In genomic region chr17:15395997-15396675, GRCm38 (mm10) we compare ENCODE assay signal across 8 mouse cellular contexts. TPM values are rescaled to one million over a fixed set of nuclear protein-coding genes. Genes with fewer than 3 reads are reported as not detected.
A peak's percentile ranks its signal among the peaks of the same experiment; 100 is the strongest.
DNase-seq lines count a peak whose midpoint lies in the region; ATAC-seq and TF ChIP-seq lines count a peak whose summit lies in the region.

TSS of gene Fam120b (plus strand) at chr17:15396202.

- H3K9me3 ChIP-seq in CH12.LX (replicated peaks; ENCODE audit: low read length): no peaks in the 10 kb centered on the region
- H3K9me3 ChIP-seq in forebrain, embryonic 10.5 days: no peaks in the 10 kb centered on the region
- H3K9me3 ChIP-seq in heart, embryonic 15.5 days (replicated peaks): no peaks in the 10 kb centered on the region
- H3K9me3 ChIP-seq in liver, embryonic 14.5 days (ENCODE audit: control insufficient read depth, low read length): no peaks in the 10 kb centered on the region
- no peaks in the 10 kb centered on the region for H3K9me3 ChIP-seq in neural tube, embryonic 11.5 days (ENCODE audit: control insufficient read depth, low read length)
- H3K9me3 ChIP-seq in stomach, postnatal 0 days (ENCODE audit: control insufficient read depth, low read length): no peaks in the 10 kb centered on the region

- no peak for TF ChIP-seq RAD21 in CH12.LX (IDR thresholded peaks at IDR 0.05; ENCODE audit: low read depth, low read length)

- peaks cover 0 to 17% of the 10 kb centered on the region in 2 experiments for H3K36me3 ChIP-seq in CH12.LX (replicated peaks in 1 of 2; ENCODE audit: control insufficient read depth in 1 of 2, insufficient read depth in 1 of 2, low read length in 1 of 2)
- H3K36me3 ChIP-seq in forebrain, embryonic 10.5 days (replicated peaks): no peaks in the 10 kb centered on the region
- H3K36me3 ChIP-seq in heart, embryonic 15.5 days: no peaks in the 10 kb centered on the region
- H3K36me3 ChIP-seq in liver, embryonic 14.5 days (replicated peaks; ENCODE audit: control insufficient read depth, insufficient read depth, low read depth): no peaks in the 10 kb centered on the region
- H3K36me3 ChIP-seq in neural tube, embryonic 11.5 days (ENCODE audit: control insufficient read depth, insufficient read depth, low read length): no peaks in the 10 kb centered on the region
- no peaks in the 10 kb centered on the region for H3K36me3 ChIP-seq in stomach, postnatal 0 days (ENCODE audit: control insufficient read depth, insufficient read depth, low read length)

- no peak for TF ChIP-seq EP300 in CH12.LX (IDR thresholded peaks at IDR 0.05; ENCODE audit: low read length)
- no peak for TF ChIP-seq EP300 in liver, embryonic 14.5 days (IDR thresholded peaks at IDR 0.05; ENCODE audit: low read depth)
- no peak for TF ChIP-seq EP300 in stomach, postnatal 0 days (optimal IDR thresholded peaks at IDR 0.05)

- peaks cover 0 to 30% of the 10 kb centered on the region in 2 experiments; a peak in 2 of 4 replicates for H3K4me1 ChIP-seq in CH12.LX (ENCODE audit: control insufficient read depth in 1 of 2, insufficient read depth in 2 of 2)
- H3K4me1 ChIP-seq in forebrain, embryonic 10.5 days: peaks cover 35% of the 10 kb centered on the region
- H3K4me1 ChIP-seq in heart, embryonic 15.5 days (replicated peaks): peaks cover 13% of the 10 kb centered on the region
- H3K4me1 ChIP-seq in liver, embryonic 14.5 days (replicated peaks; ENCODE audit: control insufficient read depth in 2 of 2, insufficient read depth in 2 of 2, low read length in 1 of 2): peaks cover 4 to 8% of the 10 kb centered on the region in 2 experiments; a peak in 3 of 4 replicates
- peaks cover 16% of the 10 kb centered on the region for H3K4me1 ChIP-seq in neural tube, embryonic 11.5 days (ENCODE audit: control insufficient read depth, insufficient read depth, low read length)
- 0 out of 2 replicates have a peak, but pooled peaks cover 10% of the 10 kb centered on the region for H3K4me1 ChIP-seq in stomach, postnatal 0 days (replicated peaks; ENCODE audit: control insufficient read depth, insufficient read depth)

- peak within 1 kb of the TSS; percentile 69 to 100 (median 82) for H3K4me3 ChIP-seq in CH12.LX (replicated peaks in 1 of 3; ENCODE audit: low read depth in 2 of 3, low read length in 2 of 3, poor library complexity in 1 of 3)
- peak within 1 kb of the TSS; percentile 68 for H3K4me3 ChIP-seq in forebrain, embryonic 10.5 days
- H3K4me3 ChIP-seq in heart, embryonic 15.5 days: peak within 1 kb of the TSS; percentile 84
- peak within 1 kb of the TSS; percentile 61 to 66 for H3K4me3 ChIP-seq in liver, embryonic 14.5 days (ENCODE audit: insufficient read depth in 1 of 2, low read depth in 2 of 2, low read length in 2 of 2)
- H3K4me3 ChIP-seq in neural tube, embryonic 11.5 days (ENCODE audit: low read depth, low read length): peak within 1 kb of the TSS; percentile 82
- peak within 1 kb of the TSS; percentile 77 for H3K4me3 ChIP-seq in stomach, postnatal 0 days (ENCODE audit: low read depth, low read length)

- H3K4me2 ChIP-seq in CH12.LX (ENCODE audit: insufficient read depth, low read depth, poor library complexity, severe bottlenecking): peak within 1 kb of the TSS; percentile 91
- H3K4me2 ChIP-seq in heart, embryonic 15.5 days: peak within 1 kb of the TSS; percentile 89
- H3K4me2 ChIP-seq in liver, embryonic 14.5 days (ENCODE audit: low read depth): peak within 1 kb of the TSS; percentile 77
- peak within 1 kb of the TSS; percentile 89 for H3K4me2 ChIP-seq in neural tube, embryonic 11.5 days (ENCODE audit: low read depth)
- H3K4me2 ChIP-seq in stomach, postnatal 0 days (replicated peaks; ENCODE audit: low read depth): peak within 1 kb of the TSS; percentile 80

- H3K27me3 ChIP-seq in CH12.LX (replicated peaks): peaks cover 24% of the 10 kb centered on the region
- H3K27me3 ChIP-seq in forebrain, embryonic 10.5 days (ENCODE audit: poor library complexity, severe bottlenecking): peaks cover 14% of the 10 kb centered on the region
- H3K27me3 ChIP-seq in heart, embryonic 15.5 days: peaks cover 7% of the 10 kb centered on the region
- no peaks in the 10 kb centered on the region for H3K27me3 ChIP-seq in liver, embryonic 14.5 days (ENCODE audit: control insufficient read depth, insufficient read depth, low read length)
- no peaks in the 10 kb centered on the region for H3K27me3 ChIP-seq in neural tube, embryonic 11.5 days (ENCODE audit: control insufficient read depth, insufficient read depth, low read length)
- no peaks in the 10 kb centered on the region for H3K27me3 ChIP-seq in stomach, postnatal 0 days (ENCODE audit: control insufficient read depth, insufficient read depth, low read length)

- dilution Hi-C loops in CH12.LX (cut with MboI; ENCODE audit: extremely low pct_ligation_motif_present, extremely low pct_unique_long_range_greater_than_20kb, low sequenced_read_pairs): no loop called here

- H3K79me2 ChIP-seq in CH12.LX (replicated peaks; ENCODE audit: control insufficient read depth, extremely low read depth, insufficient read depth, poor library complexity, severe bottlenecking): peaks cover 24% of the 10 kb centered on the region

- peak; percentile 93 for TF ChIP-seq POLR2A in CH12.LX (IDR thresholded peaks at IDR 0.05; ENCODE audit: low read depth, low read length)

- peak within 1 kb of the TSS; percentile 70 for H3K27ac ChIP-seq in CH12.LX (ENCODE audit: insufficient read depth, low read depth)
- H3K27ac ChIP-seq in forebrain, embryonic 10.5 days: peak within 1 kb of the TSS; percentile 88
- peak within 1 kb of the TSS; percentile 86 for H3K27ac ChIP-seq in heart, embryonic 15.5 days
- no peak within 1 kb of the TSS for H3K27ac ChIP-seq in liver, embryonic 14.5 days
- peak within 1 kb of the TSS; percentile 85 for H3K27ac ChIP-seq in neural tube, embryonic 11.5 days (ENCODE audit: low read depth, low read length)
- H3K27ac ChIP-seq in stomach, postnatal 0 days (replicated peaks): peak within 1 kb of the TSS; percentile 88

- peak; percentile 98 for DNase-seq in CH12.LX (ENCODE audit: extremely low read depth)
- DNase-seq in c-Kit-positive CD71-negative TER-119-negative erythroid progenitor cells, embryonic 14.5 days (ENCODE audit: low read depth): peak; percentile 85
- DNase-seq in forebrain, embryonic 10.5 days (ENCODE audit: extremely low spot score, low spot score): peak; percentile 86
- DNase-seq in kidney, postnatal 25 days: peak; percentile 91 to 97
- peak; percentile 74 to 78 (median 75) for DNase-seq in liver, embryonic 14.5 days (ENCODE audit: low read depth in 3 of 3, low spot score in 3 of 3)
- peak; percentile 88 for DNase-seq in neural tube, embryonic 11.5 days (ENCODE audit: low spot score)
- DNase-seq in stomach, postnatal 0 days (ENCODE audit: low spot score): peak; percentile 86

- H3K9ac ChIP-seq in CH12.LX (ENCODE audit: insufficient read depth, low read depth): peak within 1 kb of the TSS; percentile 99
- peak within 1 kb of the TSS; percentile 86 for H3K9ac ChIP-seq in heart, embryonic 15.5 days
- H3K9ac ChIP-seq in liver, embryonic 14.5 days (replicated peaks): peak within 1 kb of the TSS; percentile 41
- peak within 1 kb of the TSS; percentile 93 for H3K9ac ChIP-seq in neural tube, embryonic 11.5 days (ENCODE audit: low read length)
- peak within 1 kb of the TSS; percentile 95 for H3K9ac ChIP-seq in stomach, postnatal 0 days (ENCODE audit: low read length)

- in situ Hi-C loops in CH12.LX (cut with MboI; ENCODE audit: low pct_ligation_motif_present, low pct_unique_long_range_greater_than_20kb, low sequenced_read_pairs): no loop called here

- TF ChIP-seq CTCF in CH12.LX (conservative IDR thresholded peaks at IDR 0.05 in 1 of 2, IDR thresholded peaks at IDR 0.05 in 1 of 2; ENCODE audit: low read depth in 2 of 2, low read length in 2 of 2): no peak
- TF ChIP-seq CTCF in liver, embryonic 14.5 days (IDR thresholded peaks at IDR 0.05; ENCODE audit: low read depth): no peak
- no peak for TF ChIP-seq CTCF in stomach, postnatal 0 days (IDR thresholded peaks at IDR 0.05; ENCODE audit: low read depth)

- under 1% methylated on average over 31 of the region's 31 CpGs for WGBS in forebrain, embryonic 10.5 days
- WGBS in heart, embryonic 15.5 days: 1% methylated on average over 31 of the region's 31 CpGs
- 1% methylated on average over 31 of the region's 31 CpGs for WGBS in liver, embryonic 14.5 days (ENCODE audit: insufficient replicate concordance)
- under 1% methylated on average over 30 of the region's 31 CpGs for WGBS in neural tube, embryonic 11.5 days
- whole genome bisulfite sequencing in stomach, postnatal 0 days: under 1% methylated on average over 31 of the region's 31 CpGs

- ATAC-seq in heart, embryonic 15.5 days (replicated peaks; ENCODE audit: insufficient number of reproducible peaks, insufficient read depth, low FRiP score, low read depth): peak; percentile 95
- ATAC-seq in liver, embryonic 14.5 days (ENCODE audit: insufficient read depth): peak; percentile 91
- peak; percentile 95 for ATAC-seq in neural tube, embryonic 11.5 days (ENCODE audit: insufficient read depth, low FRiP score, low TSS enrichment)
- peak; percentile 99 for ATAC-seq in stomach, postnatal 0 days (ENCODE audit: low FRiP score, low TSS enrichment)

TF ChIP-seq in CH12.LX, 34 proteins besides CTCF, POLR2A, EP300 and RAD21 (continues in another document):
- no peak for TF ChIP-seq ZNF384 (IDR thresholded peaks at IDR 0.05; ENCODE audit: low read depth, low read length)
- TF ChIP-seq TCF12 (IDR thresholded peaks at IDR 0.05; ENCODE audit: low read depth, low read length): peak; percentile 49; the same call in 1 of the 2 replicates
- no peak for TF ChIP-seq RCOR1 (conservative IDR thresholded peaks at IDR 0.05; ENCODE audit: low read depth, low read length)
- TF ChIP-seq SMC3 (IDR thresholded peaks at IDR 0.05; ENCODE audit: low read depth, low read length): no peak
- peak; percentile 42; the same call in 1 of the 2 replicates for TF ChIP-seq MYC (IDR thresholded peaks at IDR 0.05; ENCODE audit: low read depth, low read length)
- no peak for TF ChIP-seq CHD1 (IDR thresholded peaks at IDR 0.05; ENCODE audit: low read depth, low read length)
- TF ChIP-seq MAX (IDR thresholded peaks at IDR 0.05; ENCODE audit: low read length): no peak
- TF ChIP-seq TBP (conservative IDR thresholded peaks at IDR 0.05; ENCODE audit: low read depth, low read length): peak; percentile 71; the same call in 1 of the 2 replicates
- TF ChIP-seq SIN3A (IDR thresholded peaks at IDR 0.05; ENCODE audit: low read length): peak; percentile 94

RNA-seq across cellular contexts. Expression of gene Fam120b, which starts in this region (rescaled TPM):
- total RNA-seq in CH12.LX (2012; rRNA removed) (17.8 and 19.5 TPM in 2 replicates), CH12.LX (2014; rRNA removed) (17.2 and 18.7 TPM in 2 replicates)
- polyA plus RNA-seq in CH12.LX (2012; ENCODE audit: insufficient read length, low read depth): 14.9 and 18.1 TPM in 2 replicates
- 26.4 and 28.5 TPM in 2 replicates for polyA plus RNA-seq in forebrain, embryonic 10.5 days (2016; fragmentation: Nextera tagmentation; extraction: Ambion mirVana)
- polyA plus RNA-seq in heart, embryonic 15.5 days (2015; fragmentation: Nextera tagmentation; extraction: Ambion mirVana): 14.7 and 17.8 TPM in 2 replicates
- 2.4 and 3.1 TPM in 2 replicates for polyA plus RNA-seq in liver, embryonic 14.5 days (2012; rRNA removed)
- 4.1 and 5.6 TPM in 2 replicates for polyA plus RNA-seq in liver, embryonic 14.5 days (2014; fragmentation: Nextera tagmentation; extraction: Ambion mirVana)
- polyA plus RNA-seq in neural tube, embryonic 11.5 days (2014; fragmentation: Nextera tagmentation; extraction: Ambion mirVana): 36.6 and 37.2 TPM in 2 replicates
- 10.0 and 12.1 TPM in 2 replicates for polyA plus RNA-seq in stomach, postnatal 0 days (2015; fragmentation: Nextera tagmentation; extraction: Ambion mirVana)

Comparison
In these comparisons a context has a peak if more than half of its experiments do, and no peak if none do; other contexts are left out.
1. H3K9ac ChIP-seq: peak in every context shown above with its lines; median percentile 99 in CH12.LX; 95 in stomach, postnatal 0 days; 93 in neural tube, embryonic 11.5 days; 86 in heart, embryonic 15.5 days; 41 in liver, embryonic 14.5 days.